Mouse (Mus musculus) MEL (cell line): ENCODE measurements at regions not wholly inside any gene's neighbourhood (a gene's known extent, or its start where the extent isn't known, plus 50 kb on each side); places are given as distances from the start of the nearest gene placed in this dataset.

Experiments
- CTCF ChIP-seq, 3 experiments: IDR thresholded peaks in 2 of 3; conservative IDR thresholded peaks in 1 of 3; 2 replicates each; pipeline ENCODE4 v1.5.1; 2011 to 2012; ENCODE audit warnings: low read length in 3 of 3, low read depth in 2 of 3, mild to moderate bottlenecking in 2 of 3, improper control_type of control experiment in 1 of 3, inconsistent platforms in 1 of 3, mixed read lengths in 1 of 3, moderate library complexity in 1 of 3; ENCODE audit not compliant: control insufficient read depth in 1 of 3, insufficient read depth in 1 of 3, poor library complexity in 1 of 3, severe bottlenecking in 1 of 3
- HCFC1 ChIP-seq: IDR thresholded peaks from 2 replicates; pipeline ENCODE4 v1.6.1; 2012; ENCODE audit warnings: low read depth, mild to moderate bottlenecking, inconsistent platforms, low read length, improper control_type of control experiment, moderate library complexity

- TF ChIP-seq HCFC1 (no peak), CTCF (IDR thresholded peaks at IDR 0.05 in 2 of 3, conservative IDR thresholded peaks at IDR 0.05 in 1 of 3; ENCODE audit: control insufficient read depth in 1 of 3, insufficient read depth in 1 of 3, low read depth in 2 of 3, low read length in 3 of 3, poor library complexity in 1 of 3, severe bottlenecking in 1 of 3) (no peak)
Measured at GRCm38 (mm10) chr3:17326774-17327173, 621.4 kb upstream of the Cypt12 start.
